Mouse (Mus musculus) ovary, adult 10 weeks (tissue): ENCODE measurements around the gene Ccnl2. TPM values are rescaled to one million over a fixed set of nuclear protein-coding genes. Genes with fewer than 3 reads are reported as not detected.

Experiments used
- polyA plus RNA-seq: library from polyadenylated mRNA; stranded (reverse); fragments of 350-450 nt; fragmentation: Illumina TruSeq; extraction: RNeasy Lipid Tissue Mini Kit (QIAGEN cat#74804); gene quantifications from one replicate; pipeline ENCODE4 v1.2.3, GENCODE M21; 2014

The Ccnl2 gene
- polyA plus RNA-seq = 39.8 TPM

DNA sequence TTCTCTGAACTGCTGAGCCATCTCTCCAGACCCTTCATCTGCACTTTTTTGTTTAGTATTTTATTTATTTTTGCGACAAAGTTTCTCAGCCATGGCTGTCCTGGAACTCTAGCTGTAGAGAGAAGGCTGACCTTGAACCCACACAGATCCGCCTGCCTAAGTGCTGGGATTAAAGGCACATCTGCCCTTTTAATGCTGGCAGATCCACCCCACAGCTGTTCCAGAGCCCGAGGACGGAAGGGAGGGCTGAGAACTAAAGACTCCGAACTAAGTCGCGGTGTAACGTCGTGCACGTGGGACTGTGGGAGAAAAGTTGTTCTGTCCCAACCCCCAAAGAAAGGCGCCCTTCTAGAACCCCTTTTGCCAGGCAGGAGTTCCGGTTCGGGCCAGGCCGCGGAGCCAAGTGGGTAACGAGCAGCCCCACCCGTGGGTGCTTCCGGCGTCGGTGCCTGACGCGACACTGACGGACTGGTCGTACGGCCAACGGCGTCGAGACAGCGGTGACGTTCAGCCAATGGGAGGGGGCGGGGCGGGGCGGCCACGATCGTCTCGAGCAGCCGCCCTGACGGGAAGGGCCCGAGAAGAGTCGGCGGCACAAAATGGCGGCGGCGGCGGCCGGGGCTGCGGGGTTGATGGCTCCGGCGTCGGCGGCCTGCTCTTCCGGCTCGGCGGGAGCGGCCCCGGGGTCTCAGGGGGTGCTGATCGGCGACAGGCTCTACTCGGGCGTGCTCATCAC lies at the start of gene Ccnl2:
Gene Ccnl2, plus strand, starts transcription at position 561 of the 736 bp plus-strand sequence.

GRCm38 (mm10) chr4:155774280-155774754 lies 38.0 kb upstream of the Ccnl2 start, which contains the start of gene Vwa1:
TSS of gene Vwa1 (minus strand) at chr4:155774698.

GRCm38 (mm10) chr4:155785819-155786218 lies 26.5 kb upstream of the Ccnl2 start, which contains the start of gene Tmem88b:
TSS of gene Tmem88b (minus strand) at chr4:155785874.

GRCm38 (mm10) chr4:155790021-155790489 lies 22.2 kb upstream of the Ccnl2 start, which contains the start of gene Ankrd65:
TSS of gene Ankrd65 (plus strand) at chr4:155790439.

GRCm38 (mm10) chr4:155802741-155803339 lies 9.4 kb upstream of the Ccnl2 start, which contains the start of gene Mrpl20:
TSS of gene Mrpl20 (plus strand) at chr4:155802878.

GRCm38 (mm10) chr4:155831205-155831766 lies 19.0 kb downstream of the Ccnl2 start, which contains the start of gene Aurkaip1:
TSS of gene Aurkaip1 (plus strand) at chr4:155831272.

DNA sequence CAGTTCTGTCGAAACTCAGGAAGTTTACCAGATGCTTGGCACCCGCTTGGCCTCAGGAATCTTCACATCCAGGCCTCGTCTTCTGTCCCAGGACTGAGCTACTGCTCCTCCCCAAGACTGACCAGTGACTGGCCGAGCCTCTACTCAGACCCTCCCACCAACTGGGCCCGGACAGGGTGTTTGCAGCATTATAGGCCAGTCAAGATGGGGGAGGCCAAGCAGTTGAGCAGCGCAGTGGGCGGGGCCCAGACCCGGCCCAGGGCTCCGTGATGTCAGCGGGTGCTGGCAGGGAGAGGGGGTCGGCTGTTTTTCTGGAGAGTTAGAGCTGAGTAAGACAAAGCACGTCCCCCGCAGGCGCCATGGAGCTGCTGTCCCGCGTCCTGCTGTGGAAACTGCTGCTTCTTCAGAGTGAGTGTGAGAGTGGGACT lies 27.2 kb downstream of the Ccnl2 start, which contains the start of gene Mxra8:
Gene Mxra8, plus strand, starts transcription at position 198 of the 428 bp plus-strand sequence.

DNA sequence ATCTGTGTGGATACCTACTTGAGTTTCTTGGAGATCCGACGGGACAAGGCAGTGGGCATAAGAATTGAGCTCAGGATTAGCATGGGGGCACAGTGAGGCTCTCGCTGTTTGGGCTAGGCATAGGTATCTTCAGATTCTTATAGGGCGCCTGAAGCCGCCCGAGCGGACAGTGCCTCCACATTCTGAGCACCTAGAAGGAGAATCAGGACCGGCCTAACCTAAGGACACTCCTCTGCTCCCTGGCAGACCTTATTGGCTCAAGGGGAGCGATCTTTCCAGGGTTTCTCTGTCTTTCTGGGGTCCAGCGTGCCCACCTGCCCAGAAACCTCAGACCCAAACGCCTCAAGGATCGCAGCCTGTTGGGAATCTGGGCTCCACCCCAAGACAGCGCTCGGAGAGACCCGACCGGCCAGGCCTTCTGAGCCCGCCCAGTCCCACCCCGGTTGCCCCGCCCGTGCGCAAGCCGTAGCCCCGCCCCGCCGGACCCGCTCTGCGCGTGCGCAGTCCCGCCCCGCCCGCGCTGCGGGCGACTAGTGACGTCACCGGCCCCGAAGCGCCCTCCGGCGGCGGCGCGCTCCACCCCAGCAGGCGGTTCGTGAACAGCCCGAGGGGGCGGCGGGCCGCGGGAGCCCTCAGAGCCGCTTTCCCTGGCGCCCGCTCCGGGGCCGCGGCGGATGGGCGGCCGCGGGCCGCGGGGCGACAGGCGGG lies 34.7 kb downstream of the Ccnl2 start, which contains the start of gene Dvl1:
Gene Dvl1, plus strand, starts transcription at position 532 of the 708 bp plus-strand sequence.

GRCm38 (mm10) chr4:155863001-155863400 lies 50.7 kb downstream of the Ccnl2 start, which contains the start of gene Tas1r3:
TSS of gene Tas1r3 (minus strand) at chr4:155863362.

DNA sequence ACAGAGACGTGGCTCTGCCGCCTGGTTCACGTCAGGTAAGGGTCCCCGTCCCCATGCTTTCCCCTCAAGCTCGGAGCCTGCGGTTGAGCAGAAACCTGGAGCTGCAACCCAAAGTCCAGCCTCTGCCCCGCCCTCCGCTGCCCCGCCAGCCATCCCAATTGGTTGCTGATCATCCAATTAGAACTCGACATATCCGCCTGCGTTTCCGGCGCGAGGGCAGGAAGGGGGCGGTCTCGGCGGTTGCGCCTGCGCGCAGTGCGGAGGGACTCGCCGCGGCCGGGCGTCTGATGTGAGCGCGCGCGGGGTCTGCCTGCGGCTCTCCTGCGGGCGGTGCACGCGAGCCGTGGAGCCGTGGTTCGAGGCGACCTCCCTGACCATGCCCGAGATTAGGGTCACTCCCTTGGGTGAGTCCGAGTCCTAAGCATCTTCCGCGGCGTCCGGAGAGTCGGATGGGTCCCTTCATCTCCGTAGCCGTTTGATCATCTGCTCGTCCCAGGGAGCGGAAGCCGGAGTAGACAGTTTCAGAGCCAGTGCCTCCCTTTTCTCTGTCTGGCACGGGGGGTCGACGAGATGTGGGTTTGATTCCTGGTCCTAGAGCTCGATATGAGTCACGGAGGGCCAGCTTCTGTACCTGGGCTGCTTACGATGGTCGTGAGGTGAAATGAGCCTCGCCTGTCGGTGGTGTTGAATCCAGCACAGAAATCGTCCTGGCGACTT lies 57.2 kb downstream of the Ccnl2 start, which contains the start of the genes Cptp and Ints11:
Gene Cptp, minus strand, starts transcription at position 124 of the 717 bp plus-strand sequence.
Gene Ints11, plus strand, starts transcription at position 230 of the 717 bp plus-strand sequence.

Other genes with a start within 250 kb of the Ccnl2 start
- 23.0 TPM for gene Slc35e2, start 211.1 kb upstream of the Ccnl2 start, polyA plus RNA-seq
- 76.8 TPM for gene Cdk11b, start 187.6 kb upstream of the Ccnl2 start, polyA plus RNA-seq
- not detected for gene Gm10563, start 167.1 kb upstream of the Ccnl2 start, polyA plus RNA-seq
- 2.3 TPM for gene Mmp23, start 159.1 kb upstream of the Ccnl2 start, polyA plus RNA-seq
- 2.0 TPM for gene Mib2, start 143.3 kb upstream of the Ccnl2 start, polyA plus RNA-seq
- 0.29 TPM for gene Fndc10, start 118.1 kb upstream of the Ccnl2 start, polyA plus RNA-seq
- gene Ssu72, start 107.7 kb upstream of the Ccnl2 start, polyA plus RNA-seq = 75.1 TPM
- gene Tmem240, start 77.7 kb upstream of the Ccnl2 start, polyA plus RNA-seq = not detected
- 5.5 TPM for gene Atad3a, start 51.4 kb upstream of the Ccnl2 start, polyA plus RNA-seq
- 1.6 TPM for gene Vwa1, start 37.8 kb upstream of the Ccnl2 start, polyA plus RNA-seq
- 0.77 TPM for gene Tmem88b, start 26.6 kb upstream of the Ccnl2 start, polyA plus RNA-seq
- gene Ankrd65, start 22.1 kb upstream of the Ccnl2 start, polyA plus RNA-seq = not detected
- 34.3 TPM for gene Mrpl20, start 9.6 kb upstream of the Ccnl2 start, polyA plus RNA-seq
- 3.9 TPM for gene Aurkaip1, start 18.8 kb downstream of the Ccnl2 start, polyA plus RNA-seq
- 108 TPM for gene Mxra8, start 27.2 kb downstream of the Ccnl2 start, polyA plus RNA-seq
- 0.94 TPM for gene Dvl1, start 34.9 kb downstream of the Ccnl2 start, polyA plus RNA-seq
- not detected for gene Tas1r3, start 50.9 kb downstream of the Ccnl2 start, polyA plus RNA-seq
- gene Cptp, start 57.0 kb downstream of the Ccnl2 start, polyA plus RNA-seq = 3.6 TPM
- gene Ints11, start 57.1 kb downstream of the Ccnl2 start, polyA plus RNA-seq = 2.1 TPM
- gene Pusl1, start 79.3 kb downstream of the Ccnl2 start, polyA plus RNA-seq = 0.77 TPM
- gene Acap3, start 79.3 kb downstream of the Ccnl2 start, polyA plus RNA-seq = 0.48 TPM
- 88.7 TPM for gene Ube2j2, start 131.3 kb downstream of the Ccnl2 start, polyA plus RNA-seq
- 6.4 TPM for gene C1qtnf12, start 149.8 kb downstream of the Ccnl2 start, polyA plus RNA-seq
- 12.3 TPM for gene B3galt6, start 180.2 kb downstream of the Ccnl2 start, polyA plus RNA-seq
- 181 TPM for gene Sdf4, start 180.4 kb downstream of the Ccnl2 start, polyA plus RNA-seq
- gene Tnfrsf4, start 201.4 kb downstream of the Ccnl2 start, polyA plus RNA-seq = not detected
- gene Tnfrsf18, start 213.7 kb downstream of the Ccnl2 start, polyA plus RNA-seq = not detected
- not detected for gene Ttll10, start 246.9 kb downstream of the Ccnl2 start, polyA plus RNA-seq